Mouse (Mus musculus) kidney, embryonic 16.5 days (tissue): ENCODE measurements around the gene Slc4a2. TPM values are rescaled to one million over a fixed set of nuclear protein-coding genes. Genes with fewer than 3 reads are reported as not detected.

Experiments
- ATAC-seq: fragments of 200-750 bp; cut with Nextera tagmentation; 2 replicates; pipeline ENCODE4 v1.8.0; 2017; ENCODE audit warnings: moderate TSS enrichment; ENCODE audit not compliant: low FRiP score, low TSS enrichment
- H3K27ac ChIP-seq: fragments of 300-500 bp; sonication (generic); 2 replicates; pipeline ENCODE4 v1.5.1; 2014; ENCODE audit warnings: low read length
- H3K27me3 ChIP-seq: fragments of 300-500 bp; sonication (generic); 2 replicates; pipeline ENCODE4 v1.6.1; 2014; ENCODE audit warnings: low read length, control low read depth, mixed read lengths; ENCODE audit not compliant: insufficient read depth
- H3K36me3 ChIP-seq: fragments of 300-500 bp; sonication (generic); 2 replicates; pipeline ENCODE4 v1.6.1; 2014; ENCODE audit warnings: low read length, control low read depth, mixed read lengths; ENCODE audit not compliant: insufficient read depth
- H3K4me1 ChIP-seq: fragments of 300-500 bp; sonication (generic); 2 replicates; pipeline ENCODE4 v1.6.1; 2014; ENCODE audit warnings: low read length, control low read depth, mixed read lengths; ENCODE audit not compliant: insufficient read depth
- H3K4me2 ChIP-seq: fragments of 300-500 bp; sonication (generic); replicated peaks from 2 replicates; pipeline ENCODE4 v1.6.1; 2014; ENCODE audit warnings: low read depth, low read length
- H3K4me3 ChIP-seq: fragments of 300-500 bp; sonication (generic); 2 replicates; pipeline ENCODE4 v1.5.1; 2014; ENCODE audit warnings: mild to moderate bottlenecking, low read length
- H3K9ac ChIP-seq: fragments of 300-500 bp; sonication (generic); replicated peaks from 2 replicates; pipeline ENCODE4 v1.6.1; 2014; ENCODE audit warnings: low read length
- H3K9me3 ChIP-seq: fragments of 300-500 bp; sonication (generic); 2 replicates; pipeline ENCODE4 v1.6.1; 2016; ENCODE audit warnings: low read length, control low read depth
- WGBS: fragments of 180-500 bp; shearing (Covaris S2); extraction: QIAGEN DNeasy Blood & Tissue Kit; methylation state at CpG from one replicate; pipeline ENCODE4 v1.1.7; 2014; 5-methylcytosine and 5-hydroxymethylcytosine counted together
- polyA plus RNA-seq: library from polyadenylated mRNA; unstranded; fragments of >200 nt; fragmentation: Nextera tagmentation; extraction: Ambion mirVana; gene quantifications from 2 replicates; pipeline ENCODE4 v1.2.1, GENCODE M21; 2015

Gene Slc4a2
- polyA plus RNA-seq, 1 experiment from 2014 or later, result 53.8 TPM

DNA sequence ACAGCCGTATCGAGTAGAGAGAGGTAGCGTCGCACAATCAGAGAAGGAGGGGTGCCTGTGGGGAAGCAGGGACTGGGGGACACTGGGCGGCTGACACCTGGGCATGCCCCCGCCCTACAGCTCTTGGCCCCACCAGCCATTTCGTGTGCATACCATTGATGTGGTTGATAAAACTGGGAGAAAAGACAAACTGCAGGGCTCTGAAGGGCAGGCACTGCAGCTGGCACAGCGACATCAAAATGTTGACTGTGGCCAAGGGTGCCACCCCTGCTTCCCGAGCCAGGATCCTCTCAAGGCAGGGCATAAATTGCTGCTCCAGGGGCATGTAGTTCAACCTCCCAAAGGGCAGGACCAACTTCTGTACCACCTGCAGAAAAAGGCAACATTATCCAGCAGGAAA lies 18.4 kb downstream of the Slc4a2 start:
- ATAC-seq, result no peak
- 82% methylated on average over 9 of the region's 9 CpGs for WGBS
- H3K36me3 ChIP-seq, result peaks cover 52% of the 10 kb centered on the region

DNA sequence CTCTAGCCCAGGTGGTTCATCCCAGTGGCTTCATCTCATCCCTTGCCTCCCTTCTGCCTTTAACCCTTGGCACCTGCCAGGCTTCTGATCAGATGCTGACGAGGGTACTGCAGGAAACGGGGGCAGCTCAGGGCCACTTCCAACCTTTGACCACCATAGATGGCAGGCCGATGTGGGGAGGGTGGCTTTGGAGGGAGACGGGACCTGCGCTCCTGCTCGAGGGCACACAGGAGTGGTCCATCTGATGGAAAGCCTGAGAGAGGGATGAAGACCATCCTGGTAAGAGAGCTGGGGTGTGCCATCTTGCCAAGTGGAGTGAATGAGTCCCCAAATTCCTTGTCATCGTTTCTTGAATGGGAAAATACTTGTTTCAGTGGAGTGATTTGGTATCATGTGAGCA lies 19.6 kb downstream of the Slc4a2 start:
- Histone ChIP-seq H3K9me3 (no peaks in the 10 kb centered on the region), H3K27me3 (no peaks in the 10 kb centered on the region), H3K4me1 (peaks cover 25% of the 10 kb centered on the region), H3K36me3 (peaks cover 47% of the 10 kb centered on the region), H3K4me3 (no peak overlapping the region), H3K27ac (no peak overlapping the region), H3K4me2 (no peak overlapping the region), H3K9ac (no peak overlapping the region)
- no peak for ATAC-seq
- 91% methylated on average over 7 of the region's 7 CpGs for WGBS

More for the DNA sequence above, 18.4 kb downstream of the Slc4a2 start:
- Histone ChIP-seq H3K9ac (no peak overlapping the region), H3K4me2 (no peak overlapping the region), H3K9me3 (no peaks in the 10 kb centered on the region), H3K4me1 (peaks cover 20% of the 10 kb centered on the region), H3K4me3 (no peak overlapping the region), H3K27me3 (no peaks in the 10 kb centered on the region), H3K27ac (no peak overlapping the region)

DNA sequence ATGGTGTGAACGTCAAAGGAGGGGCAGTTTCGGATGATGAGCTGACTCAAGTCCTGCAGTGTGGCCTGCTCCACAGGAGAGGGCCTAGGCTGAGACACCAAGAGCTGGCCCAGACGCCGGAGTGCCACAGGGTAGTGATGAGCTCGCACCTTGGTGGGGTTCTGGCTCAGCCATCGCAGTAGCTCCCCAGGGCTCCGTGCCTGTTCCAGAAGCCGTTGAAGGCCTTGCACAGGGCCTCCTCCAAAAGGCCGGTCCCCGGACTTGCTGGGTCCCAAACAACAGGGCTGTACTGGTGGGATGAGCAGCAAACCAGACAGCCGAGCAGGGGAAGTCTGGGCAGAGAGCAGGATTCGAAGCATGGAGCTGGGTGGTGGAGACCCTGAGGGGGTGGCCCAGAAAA lies 20.3 kb downstream of the Slc4a2 start:
- no peaks in the 10 kb centered on the region for H3K9me3 ChIP-seq
- H3K27ac ChIP-seq, result no peak overlapping the region
- 85% methylated on average over 12 of the region's 12 CpGs for WGBS
- H3K36me3 ChIP-seq, result peaks cover 41% of the 10 kb centered on the region
- peaks cover 25% of the 10 kb centered on the region for H3K4me1 ChIP-seq
- ATAC-seq, result no peak
- peak overlapping the region; percentile 98 for H3K4me3 ChIP-seq
- H3K4me2 ChIP-seq, result peak overlapping the region; percentile 90
- H3K9ac ChIP-seq, result peak overlapping the region; percentile 95
- H3K27me3 ChIP-seq, result no peaks in the 10 kb centered on the region

DNA sequence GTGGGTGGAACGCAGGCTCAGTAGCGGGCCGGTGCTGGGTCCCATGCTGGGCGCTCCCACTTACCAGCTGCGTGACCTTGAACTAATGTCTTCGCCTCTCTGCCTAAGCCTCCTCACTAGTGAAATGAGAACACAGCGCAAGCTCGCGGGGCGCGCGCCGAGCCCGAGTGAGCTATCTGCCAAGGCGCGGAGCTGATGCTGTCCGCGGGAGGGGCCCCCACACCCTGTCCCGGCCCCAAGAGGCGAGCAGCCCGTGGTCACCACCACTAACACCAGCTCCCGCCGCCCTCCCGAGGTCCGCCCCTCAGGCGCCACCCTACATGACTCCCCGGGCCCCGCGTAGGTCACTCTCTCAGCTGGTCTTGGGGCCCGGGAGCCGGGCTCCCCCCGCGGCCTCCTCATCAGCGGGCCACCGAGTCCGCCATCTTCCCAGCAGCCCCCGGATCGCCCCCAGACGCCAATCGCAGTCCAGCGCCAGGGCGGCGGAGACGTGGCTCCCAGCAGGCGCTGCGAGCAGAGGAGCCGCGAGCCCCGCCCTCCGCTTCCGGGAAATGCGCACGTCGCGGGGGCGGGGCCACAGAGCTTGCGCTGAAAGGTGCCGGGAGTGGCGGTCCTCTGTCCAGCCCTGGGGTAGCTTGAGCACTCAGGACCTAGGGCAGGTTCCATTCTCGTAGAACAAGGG lies 21.2 kb downstream of the Slc4a2 start, which contains the start of gene Fastk:
TSS of gene Fastk (minus strand) at position 542 of the 682 bp plus-strand sequence.
- peak; percentile 85 for ATAC-seq
- H3K4me3 ChIP-seq, result peak within 1 kb of the TSS; percentile 98
- H3K27ac ChIP-seq, result peak within 1 kb of the TSS; percentile 94
- no peaks in the 10 kb centered on the region for H3K9me3 ChIP-seq
- peaks cover 31% of the 10 kb centered on the region for H3K36me3 ChIP-seq
- H3K4me2 ChIP-seq, result peak within 1 kb of the TSS; percentile 90
- WGBS, result under 1% methylated on average over 55 of the region's 60 CpGs
- H3K9ac ChIP-seq, result peak within 1 kb of the TSS; percentile 95
- H3K4me1 ChIP-seq, result peaks cover 25% of the 10 kb centered on the region
- H3K27me3 ChIP-seq, result no peaks in the 10 kb centered on the region

DNA sequence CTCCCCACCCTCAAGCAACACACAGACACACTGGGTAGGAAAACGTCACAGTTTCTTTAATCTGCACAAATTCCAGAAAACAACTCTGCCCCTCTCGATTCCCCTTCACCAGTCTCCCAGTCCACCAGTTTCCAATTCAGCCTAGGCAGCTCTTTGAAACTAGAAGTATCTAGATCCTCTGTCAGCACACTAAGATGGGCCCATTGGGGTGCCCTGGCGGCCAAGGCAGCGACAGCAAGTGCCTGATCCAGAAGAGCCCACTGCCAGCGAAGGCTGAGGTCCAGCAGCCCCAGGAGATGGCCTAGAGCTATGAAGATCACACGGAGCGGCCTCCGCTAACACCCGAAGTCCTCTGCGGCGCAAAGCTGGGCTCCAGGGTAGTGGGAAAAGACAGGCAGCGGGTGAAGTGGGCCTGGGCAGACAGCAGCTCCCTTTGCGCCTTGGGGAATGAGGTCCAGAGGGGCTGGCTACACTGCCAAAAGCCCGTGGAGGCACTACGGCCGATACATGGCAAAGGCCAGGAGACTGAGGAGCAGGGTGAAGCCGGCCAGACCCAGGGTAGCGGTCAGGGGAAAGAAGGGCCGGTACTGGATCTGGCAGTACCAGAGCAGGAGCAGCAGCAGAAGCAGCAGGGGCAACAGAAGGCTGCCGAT lies 21.9 kb downstream of the Slc4a2 start:
- peaks cover 25% of the 10 kb centered on the region for H3K36me3 ChIP-seq
- peak overlapping the region; percentile 95 for H3K9ac ChIP-seq
- no peaks in the 10 kb centered on the region for H3K9me3 ChIP-seq
- peak overlapping the region; percentile 94 for H3K27ac ChIP-seq
- H3K4me1 ChIP-seq, result peaks cover 25% of the 10 kb centered on the region
- ATAC-seq, result no peak
- peak overlapping the region; percentile 90 for H3K4me2 ChIP-seq
- H3K4me3 ChIP-seq, result peak overlapping the region; percentile 98
- 56% methylated on average over 20 of the region's 20 CpGs for WGBS
- H3K27me3 ChIP-seq, result no peaks in the 10 kb centered on the region

DNA sequence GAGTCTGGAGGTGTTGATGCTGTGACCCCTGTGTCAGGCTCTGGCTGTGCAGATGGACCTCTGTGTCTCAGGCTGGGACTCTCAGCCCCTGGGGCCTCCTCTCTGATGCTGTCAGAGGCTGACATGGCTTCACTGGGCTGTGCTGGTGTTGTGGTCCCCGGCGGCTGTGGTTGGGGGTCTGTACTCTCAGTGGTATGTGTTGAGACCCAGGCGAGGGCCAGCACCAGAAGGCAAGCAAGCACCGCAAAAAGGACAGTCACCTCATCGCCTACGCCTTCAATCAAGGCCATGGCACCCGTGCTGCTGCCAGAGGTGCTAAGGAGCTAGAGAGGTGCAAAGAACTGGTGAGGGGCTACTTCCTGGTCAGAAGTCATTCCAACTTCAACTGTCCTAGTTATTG lies 23.0 kb downstream of the Slc4a2 start:
- WGBS, result 93% methylated on average over 7 of the region's 7 CpGs
- Histone ChIP-seq H3K36me3 (peaks cover 14% of the 10 kb centered on the region), H3K4me2 (no peak overlapping the region), H3K27ac (no peak overlapping the region), H3K27me3 (no peaks in the 10 kb centered on the region), H3K4me1 (peaks cover 33% of the 10 kb centered on the region), H3K9ac (no peak overlapping the region), H3K9me3 (no peaks in the 10 kb centered on the region), H3K4me3 (no peak overlapping the region)
- ATAC-seq, result no peak

DNA sequence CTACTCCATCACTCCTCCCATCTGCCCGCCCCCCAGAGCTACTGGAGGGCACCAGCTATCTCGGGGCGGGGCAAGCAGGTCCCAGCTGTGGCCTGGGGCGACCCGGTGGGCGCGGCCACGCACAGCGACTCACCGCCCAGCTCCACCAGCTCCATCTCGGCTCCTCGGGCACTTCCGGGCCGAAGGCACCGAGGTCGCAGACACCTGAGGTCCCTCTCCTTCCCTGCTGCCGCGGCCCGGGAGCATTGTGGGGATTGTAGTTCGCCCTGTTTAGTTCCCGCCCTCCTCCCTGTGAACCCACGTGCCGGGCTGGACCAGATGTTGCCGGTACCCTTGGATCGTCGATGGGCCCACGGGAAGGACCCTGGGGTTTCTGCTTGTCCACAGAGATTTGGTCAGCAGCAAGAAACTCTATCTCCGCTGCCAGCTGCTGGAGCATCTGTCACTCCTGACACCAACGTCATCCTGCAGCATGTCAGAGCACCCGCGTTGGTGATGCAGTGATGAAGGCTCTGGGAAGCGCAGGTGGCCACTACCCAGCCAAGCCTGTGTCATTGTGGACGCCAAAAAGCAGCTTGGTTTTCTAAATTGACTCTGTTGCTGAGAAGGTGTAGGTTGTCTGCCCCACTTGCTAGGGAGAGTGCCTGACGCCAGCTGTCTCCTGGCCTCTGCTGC lies 24.1 kb downstream of the Slc4a2 start, which contains the start of gene Tmub1:
TSS of gene Tmub1 (minus strand) at position 231 of the 675 bp plus-strand sequence.
- 2% methylated on average over 33 of the region's 34 CpGs for WGBS

DNA sequence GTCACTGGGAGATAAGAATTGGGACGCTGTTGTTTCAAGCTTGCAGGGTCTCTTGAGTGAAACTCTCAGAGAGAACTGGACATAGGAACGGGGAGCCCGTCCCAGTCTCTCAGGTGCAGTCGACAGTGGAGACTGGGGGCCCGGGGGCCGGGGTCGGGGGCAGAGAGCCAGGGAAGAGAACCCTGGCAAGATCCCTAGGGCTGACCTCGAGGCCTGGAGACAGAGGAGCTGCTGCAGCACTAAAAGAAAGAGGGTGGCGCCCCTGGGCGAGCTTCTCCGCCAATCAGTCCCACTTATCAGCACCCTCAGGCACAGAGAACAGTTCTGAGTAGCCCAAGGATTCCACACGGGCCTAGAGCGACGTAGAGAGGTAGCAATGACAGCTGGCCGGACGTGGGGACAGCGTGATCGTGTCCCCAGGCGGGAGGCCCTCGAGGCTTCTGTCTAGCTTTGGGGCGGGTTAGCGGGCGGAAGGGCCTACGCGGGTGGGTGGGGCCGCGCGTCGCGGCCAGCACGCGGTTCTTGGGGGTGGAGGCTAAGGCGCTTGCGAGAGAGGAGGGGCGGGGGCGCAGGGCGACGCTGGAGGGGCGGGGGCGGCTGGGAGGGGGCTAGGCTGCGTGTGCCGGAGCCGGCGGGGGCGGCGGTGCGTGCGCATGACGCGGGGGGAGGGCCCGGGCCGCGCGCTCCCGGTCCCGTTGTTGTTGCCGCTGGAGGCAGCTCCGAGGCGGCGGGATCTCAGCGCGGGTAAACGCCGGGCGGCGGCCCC lies 27.8 kb downstream of the Slc4a2 start:
- Histone ChIP-seq H3K4me3 (peak overlapping the region; percentile 93), H3K4me2 (peak overlapping the region; percentile 89), H3K27me3 (no peaks in the 10 kb centered on the region), H3K9me3 (no peaks in the 10 kb centered on the region), H3K9ac (peak overlapping the region; percentile 91), H3K27ac (peak overlapping the region; percentile 85), H3K4me1 (peaks cover 49% of the 10 kb centered on the region), H3K36me3 (no peaks in the 10 kb centered on the region)
- WGBS, result 2% methylated on average over 58 of the region's 66 CpGs
- peak; percentile 73 for ATAC-seq

More for the DNA sequence above, 24.1 kb downstream of the Slc4a2 start, which contains the start of gene Tmub1:
- Histone ChIP-seq H3K4me1 (peaks cover 33% of the 10 kb centered on the region), H3K36me3 (peaks cover 3% of the 10 kb centered on the region), H3K4me2 (peak within 1 kb of the TSS; percentile 75), H3K9me3 (no peaks in the 10 kb centered on the region), H3K27me3 (no peaks in the 10 kb centered on the region), H3K4me3 (peak within 1 kb of the TSS; percentile 74), H3K9ac (peak within 1 kb of the TSS; percentile 70), H3K27ac (peak within 1 kb of the TSS; percentile 56)
- peak; percentile 64 for ATAC-seq

DNA sequence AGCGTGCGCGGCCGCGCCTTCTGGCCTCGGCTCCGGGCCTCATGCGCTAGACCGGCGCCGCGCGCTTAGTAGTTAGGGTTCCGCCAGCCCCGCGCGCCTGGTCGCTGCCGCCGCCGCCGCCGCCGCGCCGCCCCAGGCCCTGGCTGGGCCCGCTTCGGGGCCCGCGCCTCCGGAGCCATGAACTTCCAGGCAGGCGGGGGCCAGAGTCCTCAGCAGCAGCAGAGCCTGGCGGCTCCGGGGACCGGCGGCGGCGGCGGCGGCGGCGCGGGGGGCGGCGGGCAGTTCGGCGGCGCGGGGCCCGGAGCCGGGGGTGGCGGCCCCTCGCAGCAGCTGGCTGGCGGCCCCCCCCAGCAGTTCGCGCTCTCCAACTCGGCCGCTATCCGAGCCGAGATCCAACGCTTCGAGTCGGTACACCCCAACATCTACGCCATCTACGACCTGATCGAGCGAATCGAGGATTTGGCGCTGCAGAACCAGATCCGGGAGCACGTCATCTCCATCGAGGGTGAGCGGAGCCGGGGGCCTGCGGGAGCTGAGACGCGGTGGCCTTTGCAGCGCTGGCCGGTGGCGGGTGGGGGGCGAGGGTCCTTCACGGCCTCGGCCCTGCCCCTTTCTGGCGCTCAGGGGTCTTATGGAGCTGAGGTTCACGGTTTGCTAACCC lies 28.5 kb downstream of the Slc4a2 start, which contains the start of gene Agap3:
TSS of gene Agap3 (plus strand) at position 148 of the 661 bp plus-strand sequence.
- H3K4me2 ChIP-seq, result peak within 1 kb of the TSS; percentile 89
- H3K9me3 ChIP-seq, result no peaks in the 10 kb centered on the region
- 0% methylated on average over 67 of the region's 85 CpGs for WGBS
- H3K27me3 ChIP-seq, result no peaks in the 10 kb centered on the region
- ATAC-seq, result peak; percentile 2; the same call in 1 of the 2 replicates
- peak within 1 kb of the TSS; percentile 85 for H3K27ac ChIP-seq
- H3K36me3 ChIP-seq, result no peaks in the 10 kb centered on the region
- H3K4me1 ChIP-seq, result peaks cover 46% of the 10 kb centered on the region
- peak within 1 kb of the TSS; percentile 93 for H3K4me3 ChIP-seq
- peak within 1 kb of the TSS; percentile 91 for H3K9ac ChIP-seq
